Mouse (Mus musculus): ENCODE measurements around the gene Slfn14. TPM values are rescaled to one million over a fixed set of nuclear protein-coding genes. Genes with fewer than 3 reads are reported as not detected.
"Not testable (repeated sequence)": the region's sequence is repeated elsewhere in the genome, so short reads cannot be mapped to it uniquely, and the experiment has no call there.

Slfn14 gene
- polyA plus RNA-seq (2015; fragmentation: Nextera tagmentation; extraction: Ambion mirVana) = 21.6 and 24.7 TPM in 2 replicates

DNA sequence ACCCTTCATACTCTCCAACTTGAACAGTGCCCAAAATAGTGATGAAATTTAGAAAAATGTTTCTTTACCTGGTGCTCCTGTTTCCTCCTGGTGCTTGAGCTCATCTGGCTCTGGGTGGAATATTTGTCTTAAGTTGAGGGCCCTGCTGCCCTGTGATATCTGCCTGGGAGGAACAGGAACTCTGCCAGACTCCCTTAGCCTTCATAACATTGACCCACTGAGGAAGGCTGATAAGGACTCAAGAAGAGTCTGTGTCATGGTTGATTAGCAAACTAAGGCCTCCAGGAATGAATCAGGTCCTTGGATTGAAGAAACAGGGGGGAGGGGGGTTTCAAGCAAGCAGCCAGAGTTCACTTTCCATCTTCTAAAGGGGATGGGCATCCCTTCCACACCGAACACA lies at the start of gene Slfn14:
Gene Slfn14 (minus strand): TSS at position 161 of the 400 bp plus-strand sequence.
- Histone ChIP-seq H3K9ac (peak within 1 kb of the TSS; percentile 81), H3K9me3 (replicated peaks) (no peaks in the 10 kb centered on the region), H3K4me1 (replicated peaks) (peaks cover 84% of the 10 kb centered on the region), H3K36me3 (peaks cover 27% of the 10 kb centered on the region), H3K27me3 (peaks cover 17% of the 10 kb centered on the region), H3K27ac (peak within 1 kb of the TSS; percentile 97), H3K4me3 (replicated peaks) (peak within 1 kb of the TSS; percentile 67), H3K4me2 (peak within 1 kb of the TSS; percentile 64)
- peak; percentile 92 for ATAC-seq (ENCODE audit: low read depth)
- peak; percentile 80 for DNase-seq
- WGBS (ENCODE audit: insufficient replicate concordance) = 11% methylated on average over 1 of the region's 1 CpGs

DNA sequence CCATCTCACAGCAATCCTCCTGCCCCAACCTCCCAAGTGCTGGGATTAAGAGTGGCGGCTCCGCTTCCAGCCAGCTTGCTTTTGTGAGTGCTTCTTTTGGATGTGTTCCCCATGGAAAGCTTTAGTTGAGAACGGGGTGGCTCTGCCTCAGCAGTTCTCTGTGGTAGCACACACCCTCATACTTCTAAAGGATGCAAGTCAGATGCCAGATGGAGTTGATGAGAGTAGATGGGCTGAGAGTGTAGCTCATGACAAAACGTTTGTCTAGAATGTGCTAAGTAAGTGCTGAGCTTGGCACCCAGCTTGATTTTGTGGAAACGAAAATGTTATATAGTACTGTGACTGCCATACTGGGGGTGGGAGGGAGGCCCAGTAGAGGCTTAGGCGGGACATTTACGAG lies 49.3 kb upstream of the Slfn14 start:
- H3K27ac ChIP-seq = no peak overlapping the region
- no peak overlapping the region for H3K9ac ChIP-seq
- DNase-seq = no peak
- no peak for ATAC-seq (ENCODE audit: low read depth)
- H3K4me3 ChIP-seq (replicated peaks) = no peak overlapping the region
- no peaks in the 10 kb centered on the region for H3K27me3 ChIP-seq
- no peaks in the 10 kb centered on the region for H3K9me3 ChIP-seq (replicated peaks)
- peaks cover 77% of the 10 kb centered on the region for H3K36me3 ChIP-seq
- 82% methylated on average over 7 of the region's 7 CpGs for WGBS (ENCODE audit: insufficient replicate concordance)
- no peaks in the 10 kb centered on the region for H3K4me1 ChIP-seq (replicated peaks)
- H3K4me2 ChIP-seq = no peak overlapping the region

DNA sequence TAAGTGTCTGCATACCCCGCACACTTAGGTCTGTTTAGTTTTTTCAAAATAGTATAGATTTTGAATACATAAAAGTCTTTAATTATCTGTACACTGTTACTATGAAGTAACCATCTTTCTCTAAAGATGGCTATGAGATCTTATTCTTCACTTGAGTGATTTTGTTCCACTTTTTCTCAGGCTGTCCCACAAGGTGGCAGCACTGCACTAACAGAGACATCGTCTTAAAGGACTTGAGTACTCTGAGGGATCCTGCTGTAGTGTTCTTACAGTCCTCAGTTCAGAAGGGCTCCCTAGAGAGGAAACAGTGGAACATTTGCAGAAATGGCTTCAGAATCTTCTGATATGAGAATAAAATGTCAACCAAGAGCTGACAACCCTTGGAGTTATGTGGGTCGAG lies 40.9 kb upstream of the Slfn14 start:
- H3K27me3 ChIP-seq = no peaks in the 10 kb centered on the region
- H3K4me2 ChIP-seq = no peak overlapping the region
- no peaks in the 10 kb centered on the region for H3K4me1 ChIP-seq (replicated peaks)
- H3K4me3 ChIP-seq (replicated peaks) = no peak overlapping the region
- no peak overlapping the region for H3K9ac ChIP-seq
- no peaks in the 10 kb centered on the region for H3K9me3 ChIP-seq (replicated peaks)
- H3K27ac ChIP-seq = no peak overlapping the region
- 54% methylated on average over 3 of the region's 3 CpGs for WGBS (ENCODE audit: insufficient replicate concordance)
- peak; percentile 23 for DNase-seq
- ATAC-seq (ENCODE audit: low read depth) = no peak
- peaks cover 74% of the 10 kb centered on the region for H3K36me3 ChIP-seq

DNA sequence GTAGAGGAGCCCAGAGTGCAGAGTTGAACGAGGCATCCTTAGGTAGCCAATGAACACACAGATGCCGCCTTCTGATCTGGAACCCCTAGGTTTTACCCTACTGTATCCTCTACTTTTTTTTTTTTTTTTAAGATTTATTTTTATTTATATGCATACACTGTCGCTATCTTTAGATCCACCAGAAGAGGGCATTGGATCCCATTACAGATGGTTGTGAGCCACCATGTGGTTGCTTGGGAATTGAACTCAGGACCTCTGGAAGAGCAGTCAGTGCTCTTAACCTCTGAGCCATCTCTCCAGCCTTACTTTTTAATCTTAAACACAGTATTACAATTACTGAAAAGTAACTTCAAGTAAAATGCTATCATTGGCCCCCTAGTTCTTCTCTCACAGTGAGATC lies 40.2 kb upstream of the Slfn14 start:
- not testable (repeated sequence) for H3K4me1 ChIP-seq (replicated peaks); H3K9me3 ChIP-seq (replicated peaks); DNase-seq; ATAC-seq (ENCODE audit: low read depth); H3K4me3 ChIP-seq (replicated peaks); H3K4me2 ChIP-seq; H3K27ac ChIP-seq; H3K9ac ChIP-seq; H3K27me3 ChIP-seq
- H3K36me3 ChIP-seq = peaks cover 77% of the 10 kb centered on the region
- WGBS (ENCODE audit: insufficient replicate concordance) = 84% methylated on average over 3 of the region's 3 CpGs

DNA sequence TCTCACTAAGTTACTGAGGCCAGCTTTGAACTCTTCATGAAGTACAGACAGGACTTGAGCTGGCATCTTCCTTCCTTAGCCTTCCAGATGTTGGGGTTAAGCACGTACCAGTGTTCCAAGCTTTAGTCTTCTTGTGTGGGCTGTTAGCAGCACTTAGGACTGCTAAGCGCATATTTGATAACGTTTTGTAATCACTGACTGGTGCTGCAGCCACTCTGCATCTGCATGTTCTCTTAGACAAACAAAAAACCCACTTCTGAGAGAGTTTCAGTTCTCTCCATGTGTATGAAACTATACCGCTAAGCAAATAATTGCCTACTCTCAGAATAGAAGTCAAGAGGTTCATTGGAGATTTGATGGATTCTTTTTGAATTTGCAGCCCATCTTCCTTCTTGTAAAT lies 32.5 kb upstream of the Slfn14 start:
- ATAC-seq (ENCODE audit: low read depth) (no peak), DNase-seq (no peak)
- no peaks in the 10 kb centered on the region for H3K27me3 ChIP-seq
- H3K36me3 ChIP-seq = peaks cover 72% of the 10 kb centered on the region
- no peak overlapping the region for H3K9ac ChIP-seq
- no peaks in the 10 kb centered on the region for H3K9me3 ChIP-seq (replicated peaks)
- no peak overlapping the region for H3K4me2 ChIP-seq
- no peaks in the 10 kb centered on the region for H3K4me1 ChIP-seq (replicated peaks)
- no peak overlapping the region for H3K4me3 ChIP-seq (replicated peaks)
- WGBS (ENCODE audit: insufficient replicate concordance) = 76% methylated on average over 4 of the region's 4 CpGs
- no peak overlapping the region for H3K27ac ChIP-seq

DNA sequence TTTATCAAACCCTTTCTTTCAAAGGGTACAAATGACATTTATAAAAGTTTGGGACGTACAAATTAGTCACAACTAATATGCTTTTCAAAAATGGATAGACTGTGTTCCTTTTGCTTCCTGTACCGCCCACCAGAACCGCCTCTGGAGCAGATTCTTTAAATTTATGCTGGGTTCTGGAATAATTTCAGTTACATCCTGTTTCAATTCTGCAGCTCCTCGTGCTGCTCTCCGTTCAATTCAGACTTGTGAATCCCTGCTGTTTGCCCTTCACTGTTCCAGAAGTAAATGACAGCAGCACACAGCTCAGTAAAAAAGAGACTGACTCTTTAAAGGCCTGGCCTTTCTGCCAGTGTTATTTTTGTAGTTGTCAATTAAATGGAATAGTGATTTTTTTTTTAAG lies 25.9 kb upstream of the Slfn14 start:
- Histone ChIP-seq H3K9ac (no peak overlapping the region), H3K4me1 (replicated peaks) (0 out of 2 replicates have a peak, but pooled peaks cover 4% of the 10 kb centered on the region), H3K9me3 (replicated peaks) (no peaks in the 10 kb centered on the region), H3K36me3 (peaks cover 52% of the 10 kb centered on the region), H3K4me2 (no peak overlapping the region), H3K27ac (no peak overlapping the region), H3K4me3 (replicated peaks) (no peak overlapping the region), H3K27me3 (no peaks in the 10 kb centered on the region)
- no peak for ATAC-seq (ENCODE audit: low read depth)
- DNase-seq = no peak
- WGBS (ENCODE audit: insufficient replicate concordance) = 84% methylated on average over 5 of the region's 5 CpGs

DNA sequence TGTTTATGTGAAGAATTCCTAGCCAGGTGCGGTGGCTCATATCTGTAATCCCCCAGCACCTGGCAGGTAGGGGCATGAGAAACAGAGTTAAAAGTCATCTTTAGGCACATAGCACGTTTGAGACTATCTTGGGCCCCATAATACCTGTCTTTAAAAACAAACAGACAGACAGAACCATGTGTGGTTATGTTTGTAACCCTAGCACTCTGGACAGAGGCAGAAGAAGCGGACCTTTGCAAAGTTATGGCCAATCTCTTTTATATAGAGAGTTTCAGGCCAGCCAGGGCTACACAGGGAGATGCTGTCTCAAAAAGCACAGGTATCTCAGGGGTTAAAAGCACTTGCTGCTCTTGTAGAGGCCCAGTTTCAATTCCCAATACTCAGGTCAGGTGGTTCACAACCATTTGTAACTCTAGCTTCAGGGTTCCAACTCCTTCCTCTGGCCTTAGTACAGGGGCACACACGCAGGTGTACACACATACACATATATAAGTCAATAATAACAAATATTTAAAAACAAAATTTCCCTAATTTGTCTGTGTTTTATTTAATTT lies 20.3 kb upstream of the Slfn14 start:
- ATAC-seq (ENCODE audit: low read depth) (no peak), DNase-seq (no peak)
- 80% methylated on average over 4 of the region's 4 CpGs for WGBS (ENCODE audit: insufficient replicate concordance)
- no peak overlapping the region for H3K9ac ChIP-seq
- H3K4me2 ChIP-seq = no peak overlapping the region
- H3K36me3 ChIP-seq = peaks cover 19% of the 10 kb centered on the region
- H3K27ac ChIP-seq = no peak overlapping the region
- peaks cover 39% of the 10 kb centered on the region for H3K4me1 ChIP-seq (replicated peaks)
- H3K4me3 ChIP-seq (replicated peaks) = no peak overlapping the region
- H3K9me3 ChIP-seq (replicated peaks) = no peaks in the 10 kb centered on the region
- no peaks in the 10 kb centered on the region for H3K27me3 ChIP-seq

DNA sequence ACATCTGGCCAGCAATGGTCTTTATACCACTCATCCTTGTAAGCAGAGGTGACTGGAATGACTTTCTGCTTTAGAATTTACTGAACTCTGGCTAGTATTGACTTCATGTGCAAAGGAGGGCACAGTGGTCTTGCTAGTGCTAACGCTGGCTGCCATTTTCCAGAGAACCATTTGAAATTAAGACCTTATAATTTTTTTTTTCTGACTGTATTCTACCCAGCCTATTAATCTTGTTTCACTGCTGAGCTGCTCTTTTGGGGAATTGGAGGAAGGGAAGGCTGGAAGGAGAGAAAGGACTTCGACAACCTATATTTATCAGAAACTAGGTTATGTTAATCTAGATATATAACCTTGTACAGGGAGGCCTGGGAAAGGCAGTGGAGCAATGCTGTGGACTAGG lies 18.0 kb upstream of the Slfn14 start:
- no peak overlapping the region for H3K27ac ChIP-seq
- H3K36me3 ChIP-seq = peaks cover 15% of the 10 kb centered on the region
- H3K4me1 ChIP-seq (replicated peaks) = peaks cover 50% of the 10 kb centered on the region
- no peaks in the 10 kb centered on the region for H3K27me3 ChIP-seq
- ATAC-seq (ENCODE audit: low read depth) (no peak), DNase-seq (no peak)
- WGBS (ENCODE audit: insufficient replicate concordance) = 76% methylated on average over 2 of the region's 2 CpGs
- H3K4me2 ChIP-seq = peak overlapping the region; percentile 86; the same call in 1 of the 2 replicates
- peak overlapping the region; percentile 95; the same call in 1 of the 2 replicates for H3K9ac ChIP-seq
- H3K4me3 ChIP-seq (replicated peaks) = 0 out of 2 replicates have a peak overlapping the region, but pooled peaks have one; percentile 93
- no peaks in the 10 kb centered on the region for H3K9me3 ChIP-seq (replicated peaks)

DNA sequence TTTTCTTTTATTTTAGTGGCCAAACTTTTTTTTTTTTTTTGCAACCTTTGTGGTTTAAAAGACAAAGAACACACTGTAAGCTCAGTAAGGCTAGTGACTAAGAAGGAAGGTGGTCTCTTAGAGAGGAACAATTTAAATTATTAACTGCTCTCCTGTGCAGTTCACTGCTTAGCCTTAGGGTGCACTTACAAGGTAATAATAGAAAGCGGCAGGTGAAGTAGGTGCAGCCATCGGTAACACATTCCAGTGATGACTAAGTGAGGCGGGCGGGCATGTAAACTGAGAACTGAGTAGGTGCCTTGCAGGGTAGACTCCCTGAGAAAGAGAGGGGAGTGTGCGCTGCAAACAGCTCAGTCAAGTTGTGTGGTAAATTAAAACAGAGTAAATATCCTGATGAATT lies 17.2 kb upstream of the Slfn14 start:
- ATAC-seq (ENCODE audit: low read depth) (no peak), DNase-seq (no peak)
- H3K4me3 ChIP-seq (replicated peaks) = peak overlapping the region; percentile 93
- H3K27ac ChIP-seq = no peak overlapping the region
- H3K9me3 ChIP-seq (replicated peaks) = no peaks in the 10 kb centered on the region
- H3K4me2 ChIP-seq = peak overlapping the region; percentile 86
- no peaks in the 10 kb centered on the region for H3K27me3 ChIP-seq
- WGBS (ENCODE audit: insufficient replicate concordance) = 75% methylated on average over 5 of the region's 5 CpGs
- H3K36me3 ChIP-seq = peaks cover 12% of the 10 kb centered on the region
- peak overlapping the region; percentile 95 for H3K9ac ChIP-seq
- peaks cover 50% of the 10 kb centered on the region for H3K4me1 ChIP-seq (replicated peaks)

DNA sequence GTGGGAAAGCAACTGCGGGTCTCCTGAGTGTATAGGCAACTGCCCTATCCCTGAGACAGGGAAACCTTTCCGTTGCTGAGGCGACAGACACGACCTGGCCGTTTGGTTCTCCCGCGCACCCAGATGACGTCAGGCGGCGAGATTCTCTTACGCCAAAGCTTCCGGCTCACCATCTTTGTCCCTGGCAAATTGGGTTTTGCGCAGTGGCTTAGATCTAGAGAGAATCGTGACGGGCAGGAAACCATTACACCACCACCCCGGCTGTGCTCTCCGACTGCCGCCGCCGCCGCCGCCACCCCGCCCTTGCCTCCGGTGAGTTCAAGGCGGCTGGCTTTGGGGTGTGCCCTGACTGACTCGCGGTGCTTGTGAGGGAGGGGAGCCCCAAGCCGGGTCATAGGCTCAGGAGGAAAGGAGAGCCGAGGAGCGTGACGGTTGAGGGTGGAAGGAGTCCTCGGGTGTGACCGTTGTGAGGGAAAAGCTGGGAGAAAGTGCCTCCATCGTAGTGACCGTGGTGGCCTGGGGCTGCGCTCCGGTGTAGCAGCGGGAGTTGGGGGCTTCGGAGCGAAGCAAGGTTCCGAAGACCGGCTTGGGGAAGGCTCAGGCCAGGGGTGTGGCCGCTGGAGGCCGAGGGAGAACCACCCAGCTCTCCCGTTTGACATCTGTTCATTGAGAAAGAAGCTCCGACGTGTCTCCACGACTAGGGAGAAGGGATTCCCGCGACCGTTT lies 16.2 kb upstream of the Slfn14 start, which contains the start of gene Pex12:
Gene Pex12 (minus strand): TSS at position 61 of the 726 bp plus-strand sequence.
- Histone ChIP-seq H3K27me3 (no peaks in the 10 kb centered on the region), H3K36me3 (peaks cover 4% of the 10 kb centered on the region; the same call in 1 of the 2 replicates), H3K4me2 (peak within 1 kb of the TSS; percentile 86), H3K9ac (peak within 1 kb of the TSS; percentile 95), H3K9me3 (replicated peaks) (no peaks in the 10 kb centered on the region), H3K27ac (peak within 1 kb of the TSS; percentile 97), H3K4me3 (replicated peaks) (peak within 1 kb of the TSS; percentile 93), H3K4me1 (replicated peaks) (peaks cover 53% of the 10 kb centered on the region)
- DNase-seq (peak; percentile 85), ATAC-seq (ENCODE audit: low read depth) (peak; percentile 70)
- under 1% methylated on average over 51 of the region's 51 CpGs for WGBS (ENCODE audit: insufficient replicate concordance)

DNA sequence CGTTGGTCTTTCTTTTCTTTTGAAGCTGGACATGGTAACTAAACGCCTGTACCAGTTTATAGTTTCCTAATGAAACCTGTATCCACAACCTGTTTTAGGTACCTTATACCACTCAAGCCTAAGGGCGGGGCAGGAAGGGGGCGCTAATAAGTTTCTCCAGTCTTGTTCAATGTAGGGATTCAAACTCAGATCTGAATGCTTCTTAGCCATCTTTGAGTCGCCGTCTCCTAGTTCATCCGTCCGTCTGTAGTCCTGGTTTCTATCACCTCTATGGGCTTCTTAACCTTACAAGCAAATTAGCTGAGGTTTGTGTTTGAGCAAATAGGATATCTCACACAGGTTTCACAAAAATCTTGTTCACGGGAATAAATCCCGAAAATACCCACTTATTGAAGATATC lies 15.6 kb upstream of the Slfn14 start:
- Histone ChIP-seq H3K36me3 (peaks cover 9% of the 10 kb centered on the region), H3K27ac (peak overlapping the region; percentile 97), H3K9ac (peak overlapping the region; percentile 95), H3K4me1 (replicated peaks) (peaks cover 59% of the 10 kb centered on the region), H3K27me3 (no peaks in the 10 kb centered on the region), H3K4me3 (replicated peaks) (peak overlapping the region; percentile 93), H3K4me2 (peak overlapping the region; percentile 86), H3K9me3 (replicated peaks) (no peaks in the 10 kb centered on the region)
- DNase-seq = no peak
- ATAC-seq (ENCODE audit: low read depth) = no peak
- 3% methylated on average over 10 of the region's 10 CpGs for WGBS (ENCODE audit: insufficient replicate concordance)

Measured in liver, embryonic 13.5 days (tissue).